Mouse (Mus musculus): ENCODE data around the gene Anapc16.

GRCm38 (mm10) chr10:59953564-59954039, 49.3 kb downstream of the Anapc16 start:
- TF ChIP-seq CTCF (IDR thresholded peaks at IDR 0.05; ENCODE audit: low read depth, low read length) (no peak), POLR2A (IDR thresholded peaks at IDR 0.05; ENCODE audit: borderline replicate concordance, low read depth, low read length) (no peak)

Data from bone marrow macrophage, adult 2 months (primary cell).